Mouse (Mus musculus) layer of hippocampus, adult 2 months (tissue): ENCODE measurements around the gene Fndc7. TPM values are rescaled to one million over a fixed set of nuclear protein-coding genes. Genes with fewer than 3 reads are reported as not detected.

Source experiments
- DNase-seq, 2 experiments: peaks; one replicate each; pipeline ENCODE4 v3.0.0; 2022; ENCODE audit warnings: low spot score in 2 of 2
- H3K27ac ChIP-seq: fragments of 200-600 bp; 2 replicates; pipeline ENCODE4 v1.8.1; 2022
- H3K4me3 ChIP-seq: fragments of 200-600 bp; 2 replicates; pipeline ENCODE4 v1.8.1; 2022; ENCODE audit warnings: mild to moderate bottlenecking
- CTCF ChIP-seq: fragments of 200-600 bp; conservative IDR thresholded peaks from 2 replicates; pipeline ENCODE4 v1.8.1; 2022; ENCODE audit warnings: antibody characterized with exemption, mild to moderate bottlenecking, moderate library complexity
- total RNA-seq, 2 experiments: library from RNA; stranded (reverse); gene quantifications; 2 replicates each; pipeline ENCODE4 v1.2.3; 2021

Fndc7 gene
- total RNA-seq, 2 experiments from 2014 or later: 0.15 TPM; not detected in 1

- peak; percentile 62 for TF ChIP-seq CTCF
- DNase-seq: peak; percentile 36 to 39
- Histone ChIP-seq H3K4me3 (peak overlapping the region; percentile 94), H3K27ac (peak overlapping the region; percentile 90)
Measured at GRCm38 (mm10) chr3:108911081-108911547, 21.3 kb upstream of the Fndc7 start.

DNA sequence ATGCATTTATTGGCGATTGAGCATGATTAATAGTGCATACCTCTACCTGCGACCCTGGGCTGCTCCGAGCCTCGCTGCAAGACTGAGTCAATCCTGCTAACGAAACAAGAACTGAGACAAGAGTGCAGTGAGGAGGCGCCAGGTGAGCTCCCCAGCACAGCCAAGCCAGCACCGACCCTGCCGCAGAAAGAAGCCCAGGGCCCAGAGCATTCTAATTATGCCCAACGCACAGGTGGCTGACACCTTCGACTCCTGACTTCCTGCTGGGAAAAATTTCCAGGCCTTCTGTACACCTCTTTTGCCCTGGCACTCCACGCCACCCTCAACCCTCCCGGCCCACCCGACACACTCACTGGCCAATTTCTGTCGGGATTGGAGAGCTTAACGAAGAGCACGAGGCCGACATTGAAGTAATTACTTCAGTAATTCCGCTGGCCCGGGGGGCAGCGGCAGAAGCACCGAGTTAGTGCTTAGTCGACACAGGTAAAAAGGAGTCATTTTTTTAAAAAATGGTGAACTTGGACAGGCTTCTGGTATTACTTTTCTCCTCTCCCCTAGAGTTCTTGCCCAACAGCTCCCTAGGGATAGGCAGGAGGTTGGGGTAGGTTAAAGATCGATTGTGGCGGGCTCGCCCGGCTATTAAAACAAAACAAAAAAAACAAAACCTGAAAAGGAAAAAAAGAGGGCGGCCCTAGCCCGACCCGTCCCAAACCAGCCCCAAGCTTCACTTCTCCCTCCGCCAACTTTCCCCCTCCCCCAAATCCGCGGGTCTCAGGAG is 20.7 kb upstream of the Fndc7 start:
- no peak for TF ChIP-seq CTCF
- H3K4me3 ChIP-seq: peak overlapping the region; percentile 94
- peak overlapping the region; percentile 90 for H3K27ac ChIP-seq
- no peak for DNase-seq

- no peak for TF ChIP-seq CTCF
- no peak overlapping the region for H3K4me3 ChIP-seq
Measured at GRCm38 (mm10) chr3:108902934-108903333, 13.1 kb upstream of the Fndc7 start.

GRCm38 (mm10) chr3:108902038-108902437 is 12.2 kb upstream of the Fndc7 start:
- DNase-seq: no peak
- no peak overlapping the region for H3K27ac ChIP-seq
- no peak overlapping the region for H3K4me3 ChIP-seq
- TF ChIP-seq CTCF: peak; percentile 75

More at GRCm38 (mm10) chr3:108902934-108903333, 13.1 kb upstream of the Fndc7 start:
- no peak for DNase-seq
- H3K27ac ChIP-seq: no peak overlapping the region

DNA sequence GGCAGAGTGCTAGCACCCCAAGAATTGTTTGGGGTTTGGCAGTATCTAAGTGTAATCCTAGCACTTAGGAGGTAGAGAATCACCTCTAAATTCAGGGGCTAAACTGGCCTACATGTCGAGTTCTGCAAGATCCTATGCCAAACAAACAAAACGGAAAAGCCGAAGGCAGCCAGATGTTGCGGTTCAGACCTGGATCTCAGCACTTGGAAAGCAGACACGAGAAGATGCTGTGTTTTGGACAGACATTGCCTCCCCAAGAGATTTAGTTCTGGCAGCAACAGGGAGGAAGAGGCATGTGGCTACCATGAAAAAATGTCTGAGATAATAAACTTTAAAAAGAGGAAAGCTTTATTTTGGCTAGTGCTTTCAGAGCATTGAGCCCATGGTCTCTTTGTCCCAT is 10.9 kb upstream of the Fndc7 start:
- TF ChIP-seq CTCF: no peak
- H3K27ac ChIP-seq: no peak overlapping the region

DNA sequence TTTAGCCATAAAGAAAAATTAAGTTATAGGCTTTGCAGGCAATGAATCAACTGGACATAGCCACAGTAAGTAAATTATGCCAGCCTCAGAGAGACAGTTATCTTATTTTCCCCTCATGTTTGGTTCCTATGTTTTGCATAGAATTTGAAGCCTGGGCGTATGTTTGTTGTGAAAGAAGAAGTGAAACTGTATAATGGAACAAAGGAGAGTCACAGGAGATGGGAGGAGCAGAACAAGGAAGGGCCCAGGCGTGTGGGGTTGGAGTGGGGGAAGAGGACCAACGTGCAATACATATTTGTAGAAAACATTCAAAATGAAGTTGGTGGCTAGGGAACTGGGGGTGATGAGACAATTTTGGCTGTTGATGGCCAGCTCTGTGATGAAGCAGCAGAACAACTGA is 10.3 kb upstream of the Fndc7 start:
- DNase-seq: no peak
- no peak overlapping the region for H3K4me3 ChIP-seq
- no peak for TF ChIP-seq CTCF
- H3K27ac ChIP-seq: no peak overlapping the region

More for the DNA sequence above, 10.9 kb upstream of the Fndc7 start:
- H3K4me3 ChIP-seq: no peak overlapping the region
- DNase-seq: no peak

DNA sequence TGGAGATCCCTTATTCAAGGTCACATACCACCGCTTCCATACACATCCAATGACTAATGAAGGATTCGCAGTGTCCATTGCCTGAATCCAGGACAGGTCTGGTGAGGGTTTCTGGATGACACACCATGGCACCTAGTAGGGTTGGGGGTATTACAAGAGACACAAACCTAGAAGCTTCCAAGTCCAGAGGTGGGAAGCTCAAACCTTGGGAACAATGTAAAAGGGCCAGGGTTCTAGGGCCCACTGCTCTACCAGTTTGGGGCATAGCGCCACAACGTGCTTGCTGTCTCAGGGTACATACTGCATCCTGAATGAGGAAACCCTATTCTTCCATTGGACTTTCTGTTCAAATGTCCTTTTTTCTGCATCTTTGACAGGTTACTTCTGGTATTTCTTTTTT is 8.8 kb upstream of the Fndc7 start:
- TF ChIP-seq CTCF: no peak
- DNase-seq: no peak
- no peak overlapping the region for H3K4me3 ChIP-seq
- no peak overlapping the region for H3K27ac ChIP-seq

GRCm38 (mm10) chr3:108892914-108893313 is 3.1 kb upstream of the Fndc7 start:
- no peak for DNase-seq
- H3K27ac ChIP-seq: no peak overlapping the region
- no peak overlapping the region for H3K4me3 ChIP-seq
- TF ChIP-seq CTCF: no peak

DNA sequence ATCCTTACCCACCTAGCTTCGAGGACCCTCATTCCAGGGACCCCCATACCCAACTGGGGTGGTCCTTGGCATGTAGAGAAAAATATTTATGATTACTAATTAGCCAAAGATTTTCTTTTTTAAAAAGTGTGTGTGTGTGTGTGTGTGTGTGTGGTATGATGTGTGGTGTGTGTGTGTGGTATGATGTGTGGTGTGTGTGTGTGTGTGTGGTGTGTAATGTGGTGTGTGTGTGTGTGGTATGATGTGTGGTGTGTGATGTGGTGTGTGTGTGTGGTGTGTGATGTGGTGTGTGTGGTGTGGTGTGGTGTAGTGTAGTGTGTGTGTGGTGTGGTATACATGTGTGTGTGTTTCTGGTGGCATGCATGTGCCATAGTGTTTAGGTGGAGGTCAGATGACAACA is 2.3 kb upstream of the Fndc7 start:
- DNase-seq: no peak
- H3K4me3 ChIP-seq: no peak overlapping the region
- no peak overlapping the region for H3K27ac ChIP-seq
- no peak for TF ChIP-seq CTCF

- no peak for TF ChIP-seq CTCF
- Histone ChIP-seq H3K4me3 (no peak overlapping the region), H3K27ac (no peak overlapping the region)
- DNase-seq: no peak
Measured at GRCm38 (mm10) chr3:108887618-108887975, 2.2 kb downstream of the Fndc7 start.

- H3K4me3 ChIP-seq: no peak overlapping the region
- TF ChIP-seq CTCF: no peak
- H3K27ac ChIP-seq: no peak overlapping the region
- no peak for DNase-seq
Measured at GRCm38 (mm10) chr3:108886934-108887617, 2.7 kb downstream of the Fndc7 start.

- Histone ChIP-seq H3K27ac (no peak overlapping the region), H3K4me3 (no peak overlapping the region)
- TF ChIP-seq CTCF: no peak
- no peak for DNase-seq
Measured at GRCm38 (mm10) chr3:108885686-108886530, 3.9 kb downstream of the Fndc7 start.
